Mouse (Mus musculus) splenic B cell, adult 2 months (primary cell): ENCODE data around the gene Xkr8.
A peak's percentile ranks its signal among the peaks of the same experiment; 100 is the strongest.
"Not testable (repeated sequence)": the region's sequence is repeated elsewhere in the genome, so short reads cannot be mapped to it uniquely, and the experiment has no call there.

Experiments used
- DNase-seq: peaks from one replicate; pipeline ENCODE4 v3.0.0-alpha.2; 2011; ENCODE audit warnings: low read depth, low spot score
- H3K27me3 ChIP-seq: 2 replicates; pipeline ENCODE4 v1.6.1; 2012; ENCODE audit warnings: mild to moderate bottlenecking, low read length, moderate library complexity, mixed read lengths; ENCODE audit not compliant: control insufficient read depth, poor library complexity, insufficient read depth, severe bottlenecking
- H3K36me3 ChIP-seq: 2 replicates; pipeline ENCODE4 v1.6.1; 2012; ENCODE audit warnings: mild to moderate bottlenecking, low read length, moderate library complexity, mixed read lengths; ENCODE audit not compliant: control insufficient read depth, poor library complexity, insufficient read depth, severe bottlenecking

Gene Xkr8

DNA sequence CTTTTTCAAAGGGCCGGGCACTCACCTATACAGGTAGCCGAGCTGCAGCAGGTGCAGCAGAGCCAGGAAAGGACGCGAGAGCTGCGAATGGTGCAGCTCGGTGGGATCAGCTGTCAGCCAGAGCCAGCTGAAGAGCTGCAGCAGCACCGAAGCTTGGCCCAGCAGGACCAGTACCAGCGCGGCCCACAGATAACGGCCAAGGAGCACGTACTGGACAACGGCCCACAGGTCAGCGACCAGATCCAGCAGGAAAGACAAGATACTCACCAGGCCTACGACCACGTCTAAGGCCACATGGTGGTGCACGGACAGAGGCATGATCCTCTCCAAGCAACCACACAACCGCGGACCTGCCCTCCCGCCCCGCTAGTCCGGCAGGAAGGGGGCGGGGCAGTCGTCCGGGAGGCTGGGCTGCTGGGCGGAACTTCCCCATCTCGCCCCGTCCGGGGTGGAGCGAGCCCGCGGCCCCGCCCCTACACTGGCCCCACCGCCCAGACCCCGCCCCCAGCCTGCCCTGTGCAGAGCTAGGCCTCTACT, at the start of gene Xkr8:
Gene Xkr8, minus strand, starts transcription at position 399 of the 537 bp plus-strand sequence.
- peak; percentile 92 for DNase-seq
- no peaks in the 10 kb centered on the region for H3K27me3 ChIP-seq
- H3K36me3 ChIP-seq, result no peaks in the 10 kb centered on the region

DNA sequence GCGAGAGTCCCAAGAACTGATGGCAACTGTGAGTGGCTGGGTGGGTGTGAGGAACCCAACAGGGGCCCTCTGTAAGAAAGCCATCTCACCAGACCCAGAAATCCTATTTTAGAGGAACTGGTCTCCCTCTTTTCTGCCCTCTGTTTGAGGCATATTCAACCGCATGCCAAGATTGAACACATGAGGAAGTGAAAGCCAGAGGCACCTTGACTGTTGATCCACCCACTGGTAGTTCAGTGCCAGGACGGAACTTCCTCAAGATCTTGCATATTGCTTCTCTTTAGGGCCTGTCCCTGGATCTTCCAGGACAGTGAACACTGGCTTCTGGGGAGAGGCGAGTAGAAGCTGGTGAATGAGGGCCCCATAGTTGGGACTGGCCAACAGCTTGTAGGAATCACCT, 47.9 kb upstream of the Xkr8 start:
- Histone ChIP-seq H3K36me3 (peaks cover 29% of the 10 kb centered on the region), H3K27me3 (no peaks in the 10 kb centered on the region)
- peak; percentile 80 for DNase-seq

DNA sequence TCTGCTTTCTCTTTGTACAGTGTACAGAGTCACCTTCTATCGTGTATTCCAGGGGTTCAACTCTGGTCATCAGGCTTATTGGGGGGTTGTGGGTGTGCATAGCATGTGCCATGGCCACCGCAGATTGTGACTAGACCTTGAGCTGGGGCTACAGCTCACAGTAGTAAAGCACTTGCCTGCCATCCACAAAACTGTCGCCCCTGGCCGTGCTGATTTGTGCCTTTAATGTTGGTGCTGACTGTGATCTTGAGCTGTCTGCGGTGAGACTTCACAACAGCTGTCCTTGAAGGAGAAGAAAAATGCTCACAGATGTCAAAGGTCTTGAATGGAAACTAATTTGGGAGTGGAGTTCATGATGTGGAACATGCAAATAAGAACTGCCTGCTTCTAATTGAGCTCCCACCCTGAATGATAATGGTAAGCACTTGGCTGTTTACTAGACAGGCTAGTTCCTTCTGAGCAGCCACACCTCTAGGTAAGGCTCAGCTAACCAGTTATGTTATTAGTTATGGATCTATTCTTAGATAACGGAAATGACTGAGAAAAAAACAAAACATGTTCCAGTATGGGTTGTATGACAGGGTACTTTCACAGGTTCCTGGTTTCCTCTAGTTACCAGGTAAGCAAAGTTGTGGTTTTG, 46.3 kb upstream of the Xkr8 start:
- H3K27me3 ChIP-seq, result no peaks in the 10 kb centered on the region
- peak; percentile 81 for DNase-seq
- peaks cover 18% of the 10 kb centered on the region for H3K36me3 ChIP-seq

DNA sequence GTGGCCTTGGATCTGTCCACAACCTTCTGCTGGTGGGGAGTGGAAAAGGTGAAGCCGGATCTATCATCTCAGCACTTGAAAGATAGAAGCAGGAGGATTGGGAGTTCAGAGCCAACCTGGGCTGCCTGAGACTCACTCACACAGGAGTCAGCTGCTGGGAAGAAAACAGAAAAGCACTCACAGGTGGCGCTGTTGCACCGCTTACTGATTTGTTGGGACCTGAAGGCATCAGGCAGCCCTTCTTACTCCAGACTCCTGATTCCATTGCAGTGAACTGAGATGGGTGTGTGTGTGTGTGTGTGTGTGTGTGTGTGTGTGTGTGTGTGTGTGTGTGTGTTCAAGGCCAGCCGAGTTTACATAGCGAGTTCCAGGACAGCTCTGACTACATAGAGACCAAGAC, 44.4 kb upstream of the Xkr8 start:
- DNase-seq, result peak; percentile 89
- H3K27me3 ChIP-seq, result no peaks in the 10 kb centered on the region

DNA sequence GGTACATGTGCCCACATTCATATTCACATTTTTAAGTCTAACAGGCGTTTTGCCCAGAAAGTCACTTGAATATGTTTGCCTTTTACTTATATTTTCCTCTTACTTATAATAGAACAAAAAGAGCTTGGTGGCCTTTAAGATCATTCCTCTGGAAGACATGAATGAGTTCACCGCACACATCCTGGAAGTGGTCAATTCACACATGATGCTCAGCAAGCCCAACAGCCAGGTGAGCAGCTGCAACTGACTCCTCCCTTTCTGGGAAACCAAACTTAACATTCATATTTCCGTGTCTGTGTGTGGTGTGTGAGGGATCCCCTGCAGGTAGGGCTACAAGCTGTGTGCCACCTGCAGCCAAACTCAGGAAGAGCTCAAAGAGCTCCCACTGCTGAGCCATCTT, 42.6 kb upstream of the Xkr8 start:
- H3K36me3 ChIP-seq, result peaks cover 12% of the 10 kb centered on the region
- DNase-seq, result no peak

More for the DNA sequence above, 44.4 kb upstream of the Xkr8 start:
- peaks cover 6% of the 10 kb centered on the region for H3K36me3 ChIP-seq

DNA sequence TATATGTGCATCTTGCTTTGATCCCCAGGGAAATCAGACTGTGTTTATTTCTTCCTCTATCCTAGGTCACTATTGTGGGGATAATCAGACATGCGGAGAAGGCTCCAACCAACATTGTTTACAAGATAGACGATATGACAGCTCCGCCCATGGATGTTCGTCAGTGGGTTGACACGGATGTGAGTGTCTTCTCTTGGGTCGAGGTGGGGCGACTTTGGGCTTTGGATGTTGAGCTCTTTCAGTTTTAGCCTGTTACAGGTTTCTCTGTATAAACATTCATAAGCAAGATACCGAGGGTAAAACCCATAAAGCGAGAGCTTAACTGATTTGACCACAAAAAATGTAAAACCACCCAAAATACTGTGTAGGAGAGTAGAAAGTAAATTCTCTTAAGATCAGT, 39.4 kb upstream of the Xkr8 start:
- H3K36me3 ChIP-seq, result peaks cover 8% of the 10 kb centered on the region
- H3K27me3 ChIP-seq, result no peaks in the 10 kb centered on the region
- no peak for DNase-seq

More for the DNA sequence above, 42.6 kb upstream of the Xkr8 start:
- H3K27me3 ChIP-seq, result no peaks in the 10 kb centered on the region

DNA sequence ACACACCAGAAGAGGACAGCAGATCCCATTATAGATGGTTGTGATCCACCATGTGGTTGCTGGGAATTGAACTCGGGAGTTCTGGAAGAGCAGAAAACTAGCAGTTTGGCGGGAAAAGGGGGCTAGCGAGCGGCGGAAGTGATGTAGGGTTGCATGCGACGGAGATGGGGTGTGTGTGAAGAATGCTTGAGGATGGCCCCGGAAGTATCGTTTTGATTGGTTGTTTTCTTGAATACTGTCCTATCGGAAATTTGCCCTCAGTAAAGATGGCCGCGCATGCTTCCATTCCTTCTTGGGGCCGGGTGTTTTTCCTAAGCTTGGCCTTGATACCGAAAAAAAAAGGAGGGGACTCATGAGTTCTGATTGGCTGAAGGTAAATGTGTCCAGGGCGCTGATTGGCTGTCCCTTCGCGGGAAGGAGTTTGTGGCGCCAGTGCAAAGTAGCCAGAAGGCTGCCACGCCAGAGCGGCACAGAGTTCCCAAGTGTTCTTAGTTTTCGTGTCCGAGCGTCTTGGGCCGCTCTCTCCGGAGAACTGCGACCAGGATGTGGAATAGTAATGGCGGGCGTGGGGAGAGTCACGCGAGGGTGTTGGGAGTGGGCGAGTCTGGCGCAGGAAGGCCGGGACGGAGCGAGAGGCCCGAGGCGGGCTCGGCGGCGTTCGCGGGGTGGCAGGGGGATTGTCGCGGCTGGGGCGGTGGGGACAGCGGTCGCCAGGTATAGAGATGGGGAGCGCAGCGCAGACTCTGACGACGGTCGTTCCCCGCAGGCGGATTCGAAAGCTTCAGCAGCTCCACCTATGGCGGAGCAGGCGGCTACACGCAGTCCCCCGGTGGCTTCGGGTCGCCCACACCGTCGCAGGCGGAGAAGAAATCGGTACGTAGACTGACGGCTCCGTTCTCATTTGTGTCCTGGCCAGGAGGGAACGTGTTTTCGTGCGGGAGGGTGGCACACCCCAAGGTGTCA, 35.8 kb upstream of the Xkr8 start, which contains the start of gene Rpa2:
Gene Rpa2, plus strand, starts transcription at position 419 of the 963 bp plus-strand sequence.
- DNase-seq, result peak; percentile 100
- H3K36me3 ChIP-seq, result peaks cover 6% of the 10 kb centered on the region
- H3K27me3 ChIP-seq, result no peaks in the 10 kb centered on the region

DNA sequence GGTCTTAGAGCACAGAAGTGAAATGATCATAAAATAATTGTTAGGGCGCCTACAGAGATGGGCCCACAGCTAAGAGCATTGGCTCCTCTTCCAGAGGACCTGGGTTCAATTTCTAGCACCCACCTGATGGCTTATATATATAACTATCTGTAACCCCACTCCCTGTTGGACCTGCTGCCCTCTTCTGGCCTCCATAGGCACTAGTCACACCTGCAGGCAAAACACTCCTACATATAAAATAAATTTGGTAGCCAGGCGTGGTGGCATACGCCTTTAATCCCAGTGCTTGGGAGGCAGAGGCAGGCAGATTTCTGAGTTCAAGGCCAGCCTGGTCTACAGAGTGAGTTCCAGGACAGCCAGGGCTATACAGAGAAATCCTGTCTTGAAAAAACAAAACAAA, 30.8 kb upstream of the Xkr8 start:
- DNase-seq, H3K36me3 ChIP-seq, H3K27me3 ChIP-seq: not testable (repeated sequence)

DNA sequence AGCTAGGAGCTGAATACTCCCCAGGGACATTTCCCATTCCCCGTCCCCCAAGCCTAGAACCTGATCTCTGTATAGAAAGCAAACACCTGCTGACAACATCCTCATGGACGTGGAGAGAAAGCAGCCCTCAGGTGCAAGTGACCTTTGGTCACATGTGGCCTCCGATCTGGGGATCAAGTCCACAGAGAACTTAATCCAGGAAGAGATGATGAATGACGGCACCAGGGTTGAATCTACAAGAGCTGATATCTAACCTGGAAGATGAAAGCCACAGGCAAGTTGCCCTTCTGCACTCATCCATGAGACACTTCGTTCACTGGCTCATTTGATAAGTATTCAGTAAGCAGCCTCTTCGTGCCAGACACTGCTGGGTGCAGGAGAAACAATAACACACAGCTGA, 30.3 kb upstream of the Xkr8 start:
- Histone ChIP-seq H3K27me3 (no peaks in the 10 kb centered on the region), H3K36me3 (no peaks in the 10 kb centered on the region)
- no peak for DNase-seq

DNA sequence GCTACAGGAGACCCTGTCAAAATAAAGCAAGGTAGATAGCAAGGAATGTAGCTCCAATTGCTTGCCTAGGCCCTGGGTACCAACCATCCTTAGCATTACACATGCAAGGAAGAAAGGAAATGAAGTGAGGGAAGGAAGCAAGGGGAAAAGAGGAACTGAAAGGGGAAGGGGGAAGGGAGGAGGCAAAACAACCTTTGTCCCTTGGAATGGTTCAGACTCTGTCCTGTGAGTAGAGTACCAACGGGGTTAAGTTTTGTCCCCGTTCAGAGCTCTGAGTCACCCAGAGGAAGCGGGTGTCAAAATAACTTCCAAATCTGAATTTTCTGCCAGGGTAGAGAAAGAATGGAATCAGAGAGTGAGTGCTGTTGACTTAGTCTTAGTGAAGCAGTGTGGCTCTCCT, 27.9 kb upstream of the Xkr8 start:
- H3K36me3 ChIP-seq, result no peaks in the 10 kb centered on the region
- H3K27me3 ChIP-seq, result no peaks in the 10 kb centered on the region
- no peak for DNase-seq

DNA sequence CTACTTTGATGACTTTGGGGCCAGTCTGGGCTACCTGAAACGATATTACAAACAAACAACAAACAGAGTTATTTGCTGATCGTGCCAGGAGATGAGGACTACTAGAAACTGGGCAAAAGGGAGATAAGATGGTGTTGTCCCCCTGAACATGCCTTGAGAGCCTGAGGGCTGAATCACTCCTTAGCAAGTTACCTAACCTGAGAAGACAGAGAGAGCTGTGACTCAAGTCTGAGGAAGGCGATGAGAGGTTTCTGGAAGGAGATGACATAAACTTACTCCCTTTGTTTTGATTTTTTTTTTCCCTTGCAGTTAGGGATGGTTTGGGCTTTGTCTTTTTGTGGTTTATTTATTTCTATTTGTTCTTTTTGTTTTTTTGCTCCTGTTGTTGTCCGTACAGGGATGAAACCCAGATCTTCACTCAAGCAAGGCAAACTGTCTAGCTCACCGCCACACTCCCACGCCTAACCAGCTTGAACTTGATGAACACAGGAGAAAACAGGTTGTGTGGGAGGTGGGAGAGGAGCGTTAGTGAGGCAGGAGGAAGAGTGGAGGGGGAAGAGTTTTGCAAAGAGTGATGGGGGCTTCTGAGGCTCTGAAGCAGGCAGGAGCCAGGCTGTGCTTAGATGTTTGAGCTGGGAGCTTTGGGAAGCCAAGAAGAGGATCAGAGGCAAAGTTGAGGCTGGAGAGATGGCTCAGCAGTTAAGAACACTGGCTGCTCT, 25.4 kb upstream of the Xkr8 start:
- no peak for DNase-seq
- no peaks in the 10 kb centered on the region for H3K27me3 ChIP-seq
- H3K36me3 ChIP-seq, result no peaks in the 10 kb centered on the region

DNA sequence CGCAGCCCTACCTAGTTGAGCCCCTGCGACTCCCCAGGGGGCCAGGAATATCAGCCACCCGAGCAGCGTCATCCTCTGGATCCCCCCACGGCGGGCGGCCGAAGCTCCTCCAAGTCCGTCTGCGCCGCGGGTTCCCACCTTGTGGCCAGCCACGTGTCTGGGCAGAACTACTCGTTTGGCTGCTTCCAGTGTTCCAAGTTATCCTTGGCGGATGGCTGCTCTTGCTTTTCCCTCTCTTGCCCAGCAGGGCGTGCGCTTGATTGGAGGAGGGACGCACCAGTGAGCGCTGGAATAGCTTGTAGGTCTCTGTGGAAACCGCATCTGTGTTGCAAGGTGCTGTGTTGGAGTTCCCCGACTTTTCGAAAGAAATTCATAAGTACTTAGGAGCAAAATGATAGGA, 24.6 kb upstream of the Xkr8 start, which contains the start of gene Smpdl3b:
Gene Smpdl3b, minus strand, starts transcription at position 279 of the 400 bp plus-strand sequence.
- DNase-seq, result peak; percentile 31
- H3K27me3 ChIP-seq, result no peaks in the 10 kb centered on the region

DNA sequence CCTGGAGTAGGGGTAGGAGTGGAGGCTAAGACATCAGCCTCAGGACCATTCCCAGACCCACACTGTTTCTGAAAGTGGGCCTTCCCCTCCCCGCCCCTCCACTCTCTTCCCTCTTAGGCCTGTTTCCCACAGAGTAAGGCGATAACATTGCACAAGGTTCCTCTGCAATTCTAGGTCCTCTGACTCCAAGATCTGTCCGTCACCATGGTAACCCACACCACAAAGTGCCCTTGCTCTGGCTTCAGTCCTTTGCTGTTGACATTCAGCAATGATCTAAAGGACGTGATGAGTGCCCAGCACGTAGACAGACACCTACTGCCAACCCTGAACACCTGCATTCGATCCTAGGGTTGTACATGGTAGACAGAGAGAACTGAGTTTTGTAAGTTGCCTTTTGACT, 20.6 kb upstream of the Xkr8 start:
- no peaks in the 10 kb centered on the region for H3K27me3 ChIP-seq
- no peak for DNase-seq

More for the DNA sequence above, 24.6 kb upstream of the Xkr8 start, which contains the start of gene Smpdl3b:
- H3K36me3 ChIP-seq, result no peaks in the 10 kb centered on the region

DNA sequence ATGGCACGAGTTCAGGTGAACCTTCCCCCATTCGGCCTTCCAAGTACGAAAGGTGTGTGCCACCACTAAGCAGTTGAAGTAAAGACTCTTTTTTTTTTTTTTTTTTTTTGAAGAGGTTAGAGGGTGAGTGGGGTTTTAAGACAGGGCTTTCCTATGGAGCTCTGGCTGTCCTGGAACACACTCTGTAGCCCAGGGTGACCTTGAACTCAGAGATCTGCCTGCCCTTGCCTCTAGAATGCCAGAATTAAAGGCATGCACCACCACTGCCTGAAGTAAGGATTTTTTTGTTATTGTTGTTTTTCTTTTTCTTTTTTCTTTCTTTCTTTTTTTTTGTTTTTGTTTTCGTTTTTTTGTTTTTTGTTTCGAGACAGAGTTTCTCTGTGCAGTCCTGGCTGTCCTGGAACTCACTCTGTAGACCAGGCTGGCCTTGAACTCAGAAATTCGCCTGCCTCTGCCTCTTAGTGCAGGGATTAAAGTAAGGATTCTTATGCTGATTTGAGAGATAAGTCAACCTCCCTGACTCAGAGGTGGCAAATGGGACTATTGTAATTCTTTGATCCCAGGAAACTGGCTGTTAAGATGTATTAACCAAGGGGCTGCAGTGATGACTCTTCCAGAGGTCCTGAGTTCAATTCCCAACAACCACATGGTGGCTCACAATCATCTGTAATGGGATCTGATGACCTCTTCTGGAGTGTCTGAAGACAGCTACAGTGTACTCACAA, 17.1 kb upstream of the Xkr8 start:
- Histone ChIP-seq H3K36me3 (no peaks in the 10 kb centered on the region), H3K27me3 (no peaks in the 10 kb centered on the region)
- no peak for DNase-seq

More for the DNA sequence above, 20.6 kb upstream of the Xkr8 start:
- H3K36me3 ChIP-seq, result no peaks in the 10 kb centered on the region
